Mouse (Mus musculus): ENCODE measurements at regions not wholly inside any gene's neighbourhood (a gene's known extent, or its start where the extent isn't known, plus 50 kb on each side); places are given as distances from the start of the nearest gene placed in this dataset.

- TF ChIP-seq CTCF (IDR thresholded peaks at IDR 0.05) (no peak), POLR2A (IDR thresholded peaks at IDR 0.05; ENCODE audit: insufficient read depth, low read depth, low read length) (no peak)
These were observed 96.9 kb downstream of the Zfp36l1 start for GRCm38 (mm10) chr12:80015938-80016337.

Data from heart, adult 2 months (tissue).